Mouse (Mus musculus) small intestine, adult 2 months (tissue): ENCODE measurements around the gene Corin. TPM values are rescaled to one million over a fixed set of nuclear protein-coding genes. Genes with fewer than 3 reads are reported as not detected.
A peak's percentile ranks its signal among the peaks of the same experiment; 100 is the strongest.

Source experiments
- H3K27ac ChIP-seq: fragments of 200-500 bp; 2 replicates; pipeline ENCODE4 v1.5.1; 2012; ENCODE audit warnings: low read depth, low read length, control low read depth, inconsistent platforms; ENCODE audit not compliant: insufficient read depth
- H3K27me3 ChIP-seq: fragments of 200-500 bp; 2 replicates; pipeline ENCODE4 v1.6.1; 2012; ENCODE audit warnings: mild to moderate bottlenecking, moderate library complexity, low read length, inconsistent platforms; ENCODE audit not compliant: control insufficient read depth, insufficient read depth
- H3K36me3 ChIP-seq: fragments of 200-500 bp; 2 replicates; pipeline ENCODE4 v1.6.1; 2012; ENCODE audit warnings: mild to moderate bottlenecking, low read length, control low read depth, inconsistent platforms; ENCODE audit not compliant: control insufficient read depth, insufficient read depth
- H3K4me1 ChIP-seq: fragments of 200-500 bp; 2 replicates; pipeline ENCODE4 v1.6.1; 2012; ENCODE audit warnings: low read length, inconsistent platforms, mixed read lengths; ENCODE audit not compliant: control insufficient read depth, insufficient read depth, insufficient read length
- H3K4me3 ChIP-seq: fragments of 200-500 bp; 2 replicates; pipeline ENCODE4 v1.5.1; 2012; ENCODE audit warnings: low read depth, mild to moderate bottlenecking, control low read depth, inconsistent platforms, low read length, moderate library complexity
- CTCF ChIP-seq: fragments of 200-500 bp; IDR thresholded peaks from 2 replicates; pipeline ENCODE4 v1.5.1; 2012; ENCODE audit warnings: low read depth, mild to moderate bottlenecking, control low read depth, inconsistent platforms, low read length, moderate library complexity, mixed read lengths; ENCODE audit not compliant: insufficient replicate concordance, insufficient read length; ENCODE audit errors: extremely low read depth
- POLR2A ChIP-seq: fragments of 200-500 bp; IDR thresholded peaks from 2 replicates; pipeline ENCODE4 v1.6.1; 2012; ENCODE audit warnings: low read depth, mild to moderate bottlenecking, control low read depth, inconsistent platforms, low read length, moderate library complexity
- WGBS: fragments of 180-500 bp; shearing (Covaris S2); methylation state at CpG from one replicate; pipeline ENCODE4 v1.1.7; 2018; 5-methylcytosine and 5-hydroxymethylcytosine counted together
- polyA plus RNA-seq: library from polyadenylated mRNA; depleted of rRNA; stranded (reverse); fragments of >200 nt; gene quantifications from 2 replicates; pipeline ENCODE4 v1.2.3, GENCODE M21; 2012

Corin gene
- polyA plus RNA-seq, 1 experiment: not detected

DNA sequence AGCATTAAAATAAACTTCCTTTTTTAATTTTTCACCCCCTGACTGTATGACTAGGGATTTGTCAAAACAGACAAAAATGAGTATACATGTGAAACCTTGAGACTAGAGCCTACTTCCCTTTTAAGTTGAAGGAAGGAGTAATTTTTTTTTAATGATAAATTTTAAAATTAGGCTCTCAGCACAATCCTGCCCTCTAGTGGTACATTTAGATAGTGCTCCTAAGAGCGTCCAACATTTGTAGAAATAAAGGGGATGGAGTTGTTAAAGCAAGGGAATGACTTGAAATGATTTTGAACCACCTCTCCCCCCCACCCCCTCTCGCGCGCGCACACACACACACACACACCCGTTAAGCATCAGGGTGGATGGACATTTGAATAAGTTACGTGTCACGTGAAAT lies 234.6 kb downstream of the Corin start:
- TF ChIP-seq POLR2A (no peak), CTCF (peak; percentile 13; the same call in 1 of the 2 replicates)
- no peaks in the 10 kb centered on the region for H3K4me1 ChIP-seq
- no peaks in the 10 kb centered on the region for H3K36me3 ChIP-seq
- no peak overlapping the region for H3K27ac ChIP-seq
- no peaks in the 10 kb centered on the region for H3K27me3 ChIP-seq
- WGBS: 49% methylated on average over 8 of the region's 8 CpGs
- H3K4me3 ChIP-seq: no peak overlapping the region

DNA sequence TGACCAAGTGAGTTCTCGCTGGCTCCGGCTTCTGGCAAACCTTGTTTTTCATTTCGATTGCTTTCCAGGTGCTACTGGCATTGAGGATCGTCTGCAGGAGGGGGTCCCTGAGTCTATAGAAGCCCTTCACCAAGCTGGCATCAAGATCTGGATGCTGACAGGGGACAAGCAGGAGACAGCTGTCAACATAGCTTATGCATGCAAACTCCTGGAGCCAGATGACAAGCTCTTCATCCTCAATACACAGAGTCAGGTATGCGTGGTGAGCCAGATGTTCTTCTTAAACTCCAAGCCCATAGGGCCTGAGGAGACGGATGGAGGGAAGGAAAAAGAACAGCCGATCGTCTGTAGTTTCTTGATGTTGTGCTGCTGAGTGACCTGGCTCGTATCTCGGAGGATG lies 235.1 kb downstream of the Corin start:
- Histone ChIP-seq H3K4me1 (no peaks in the 10 kb centered on the region), H3K27me3 (no peaks in the 10 kb centered on the region), H3K36me3 (no peaks in the 10 kb centered on the region), H3K27ac (no peak overlapping the region), H3K4me3 (no peak overlapping the region)
- no peak for TF ChIP-seq CTCF
- no peak for TF ChIP-seq POLR2A
- 84% methylated on average over 10 of the region's 10 CpGs for whole genome bisulfite sequencing

DNA sequence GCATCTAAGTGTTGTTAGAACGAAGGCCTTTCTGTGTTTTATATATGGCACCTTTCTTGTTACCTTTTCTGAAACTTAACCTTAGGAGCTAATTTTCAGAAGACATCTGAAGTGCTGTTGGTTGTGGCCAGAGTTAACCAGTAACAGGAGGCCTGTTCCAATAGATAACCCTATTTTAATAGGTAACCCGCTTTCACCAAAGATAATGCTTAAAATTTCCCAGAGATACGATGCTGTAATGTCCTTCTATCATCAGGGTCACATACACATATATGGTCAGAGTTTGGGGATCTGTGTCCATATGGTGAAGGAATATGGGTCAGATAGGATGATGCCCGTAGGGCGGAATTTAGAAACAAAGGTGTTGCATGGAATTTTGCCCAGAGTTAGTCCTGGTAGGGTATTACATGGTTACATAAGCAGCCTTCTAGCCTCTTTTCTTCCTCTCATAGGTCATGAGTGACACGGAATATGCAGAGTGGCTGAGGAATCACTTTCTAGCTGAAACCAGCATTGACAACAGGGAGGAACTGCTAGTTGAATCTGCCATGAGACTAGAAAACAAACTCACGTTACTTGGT lies 237.2 kb downstream of the Corin start:
- no peak overlapping the region for H3K27ac ChIP-seq
- no peaks in the 10 kb centered on the region for H3K36me3 ChIP-seq
- no peaks in the 10 kb centered on the region for H3K4me1 ChIP-seq
- TF ChIP-seq POLR2A (no peak), CTCF (no peak)
- H3K4me3 ChIP-seq: no peak overlapping the region
- H3K27me3 ChIP-seq: no peaks in the 10 kb centered on the region
- WGBS: 87% methylated on average over 7 of the region's 7 CpGs

DNA sequence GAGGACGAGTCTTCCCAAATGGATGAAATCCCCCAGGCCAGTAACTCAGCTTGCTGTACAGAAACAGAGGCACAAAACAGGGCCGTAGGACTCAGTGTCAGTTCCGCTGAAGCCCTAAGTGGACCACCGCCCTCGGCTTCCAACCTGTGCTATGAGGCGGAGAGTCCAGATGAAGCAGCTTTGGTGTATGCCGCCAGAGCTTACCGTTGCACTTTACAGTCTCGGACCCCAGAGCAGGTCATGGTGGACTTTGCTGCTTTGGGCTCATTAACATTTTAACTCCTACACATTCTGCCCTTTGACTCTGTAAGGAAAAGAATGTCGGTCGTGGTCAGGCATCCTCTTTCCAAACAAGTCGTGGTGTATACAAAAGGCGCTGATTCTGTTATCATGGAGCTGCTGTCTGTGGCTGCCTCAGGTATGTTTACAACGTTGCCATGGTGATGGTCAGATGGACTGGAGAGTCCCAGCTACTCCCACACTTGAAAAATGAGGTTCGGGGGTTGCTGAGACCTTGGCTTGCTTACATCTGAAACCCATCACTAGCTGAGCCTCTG lies 240.0 kb downstream of the Corin start:
- WGBS: 66% methylated on average over 15 of the region's 15 CpGs
- H3K36me3 ChIP-seq: no peaks in the 10 kb centered on the region
- H3K27me3 ChIP-seq: no peaks in the 10 kb centered on the region
- H3K4me1 ChIP-seq: no peaks in the 10 kb centered on the region
- H3K27ac ChIP-seq: no peak overlapping the region
- no peak overlapping the region for H3K4me3 ChIP-seq
- TF ChIP-seq CTCF (no peak), POLR2A (no peak)

DNA sequence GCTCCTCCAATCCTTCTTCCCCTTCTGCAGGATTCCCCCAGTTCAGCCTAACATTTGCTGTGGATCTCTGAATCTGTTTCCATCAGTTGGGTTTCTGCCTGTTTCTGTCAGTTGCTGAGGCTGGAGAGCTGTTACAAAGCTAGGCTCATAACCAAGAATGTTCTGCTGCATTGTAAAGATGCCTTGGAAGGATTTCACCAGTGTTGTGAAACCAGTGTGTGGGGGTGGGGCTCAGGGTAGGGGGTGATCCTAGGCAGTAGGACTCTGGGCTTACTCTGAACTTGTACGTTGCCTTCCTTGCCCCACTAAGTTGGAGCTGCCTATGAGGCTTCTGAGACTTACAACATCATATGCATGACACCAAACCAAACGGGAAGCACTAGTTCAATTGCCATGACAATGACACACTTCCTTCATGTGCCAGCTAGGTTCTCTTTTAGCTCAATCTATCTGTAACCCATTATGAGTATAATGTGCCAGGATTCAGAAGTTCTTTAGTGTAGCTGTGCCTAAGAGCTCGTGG lies 242.4 kb downstream of the Corin start:
- TF ChIP-seq CTCF (no peak), POLR2A (no peak)
- Histone ChIP-seq H3K27me3 (no peaks in the 10 kb centered on the region), H3K4me3 (no peak overlapping the region), H3K36me3 (no peaks in the 10 kb centered on the region), H3K4me1 (no peaks in the 10 kb centered on the region), H3K27ac (no peak overlapping the region)
- WGBS: 73% methylated on average over 3 of the region's 3 CpGs

DNA sequence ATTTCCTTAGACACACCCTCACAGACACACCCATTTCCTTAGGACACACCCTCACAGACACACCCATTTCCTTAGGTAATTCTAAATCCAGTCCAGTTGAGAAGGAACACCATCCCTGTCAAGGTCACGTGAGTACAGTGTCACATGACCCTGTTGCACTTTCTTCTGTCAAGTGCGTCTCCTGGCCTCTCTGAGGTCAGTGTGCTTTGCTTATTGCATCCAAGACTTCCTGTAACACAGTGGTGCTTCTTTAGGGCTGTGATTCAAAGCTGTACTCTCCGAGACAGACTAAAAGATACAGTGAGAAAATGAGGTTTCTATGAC lies 245.0 kb downstream of the Corin start:
- Histone ChIP-seq H3K4me1 (no peaks in the 10 kb centered on the region), H3K27me3 (no peaks in the 10 kb centered on the region), H3K27ac (no peak overlapping the region), H3K4me3 (no peak overlapping the region), H3K36me3 (no peaks in the 10 kb centered on the region)
- no peak for TF ChIP-seq CTCF
- no peak for TF ChIP-seq POLR2A
- WGBS: 49% methylated on average over 3 of the region's 3 CpGs

DNA sequence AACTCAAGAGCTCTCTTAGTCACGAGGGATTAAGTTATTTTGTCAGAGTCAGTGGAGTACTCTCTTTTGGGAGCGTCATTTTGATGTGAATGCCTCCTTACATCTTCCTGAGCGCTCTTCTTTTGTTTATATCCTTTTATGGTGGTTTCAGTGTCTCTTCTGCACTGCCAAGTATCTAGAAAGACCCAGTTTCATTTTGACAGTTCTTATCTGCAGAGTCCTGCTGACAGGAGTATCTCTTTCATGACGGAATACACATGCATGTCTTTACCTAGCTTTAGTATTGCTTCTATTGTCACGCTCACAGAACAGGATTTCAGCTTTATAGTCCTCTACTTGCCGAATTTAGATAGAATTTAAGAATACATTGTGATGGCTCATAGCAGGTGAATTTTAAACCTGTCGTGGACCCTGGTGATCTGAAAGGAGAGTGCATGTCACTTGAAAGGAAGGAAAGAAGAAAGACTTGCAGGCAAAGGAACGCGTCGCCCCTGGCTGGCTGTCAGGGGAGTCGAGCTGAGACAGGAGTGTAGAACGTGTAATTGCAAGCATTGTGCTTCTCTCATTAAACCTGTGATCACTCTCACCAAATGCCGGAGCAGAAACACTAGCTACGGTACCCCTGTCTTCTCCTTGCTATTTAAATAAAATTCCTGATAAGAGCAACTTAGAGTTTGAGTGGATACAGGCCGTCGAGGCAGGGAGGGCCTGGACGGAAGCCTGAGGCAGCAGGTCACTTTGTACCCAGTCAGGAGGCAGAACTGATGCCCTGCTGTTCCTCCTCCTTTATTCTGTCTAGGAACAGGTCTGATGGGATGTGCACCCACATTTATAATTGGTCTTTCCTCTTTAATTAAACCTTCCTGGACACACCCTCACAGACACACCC lies 245.6 kb downstream of the Corin start:
- WGBS: 81% methylated on average over 17 of the region's 17 CpGs
- Histone ChIP-seq H3K27ac (peak overlapping the region; percentile 52; the same call in 1 of the 2 replicates), H3K4me1 (no peaks in the 10 kb centered on the region), H3K4me3 (no peak overlapping the region), H3K27me3 (no peaks in the 10 kb centered on the region), H3K36me3 (no peaks in the 10 kb centered on the region)
- TF ChIP-seq CTCF (no peak), POLR2A (no peak)
